Mouse (Mus musculus) heart, embryonic 15.5 days (tissue): ENCODE results near the gene Srcap. TPM values are rescaled to one million over a fixed set of nuclear protein-coding genes. Genes with fewer than 3 reads are reported as not detected.
"Not testable (repeated sequence)": the region's sequence is repeated elsewhere in the genome, so short reads cannot be mapped to it uniquely, and the experiment has no call there.

Source experiments
- ATAC-seq: fragments of 200-750 bp; cut with Nextera tagmentation; replicated peaks from 2 replicates; pipeline ENCODE4 v1.8.0; 2017; ENCODE audit warnings: low read depth, moderate TSS enrichment; ENCODE audit not compliant: insufficient number of reproducible peaks, insufficient read depth, low FRiP score
- H3K27ac ChIP-seq: fragments of 300-500 bp; sonication (generic); 2 replicates; pipeline ENCODE4 v1.5.1; 2015; ENCODE audit warnings: mild to moderate bottlenecking, inconsistent platforms
- H3K27me3 ChIP-seq: fragments of 300-500 bp; sonication (generic); 2 replicates; pipeline ENCODE4 v1.6.1; 2015; ENCODE audit warnings: inconsistent platforms
- H3K36me3 ChIP-seq: fragments of 300-500 bp; sonication (generic); 2 replicates; pipeline ENCODE4 v1.6.1; 2015; ENCODE audit warnings: mild to moderate bottlenecking, inconsistent platforms
- H3K4me1 ChIP-seq: fragments of 300-500 bp; sonication (generic); replicated peaks from 2 replicates; pipeline ENCODE4 v1.6.1; 2015; ENCODE audit warnings: inconsistent platforms
- H3K4me2 ChIP-seq: fragments of 300-500 bp; sonication (generic); 2 replicates; pipeline ENCODE4 v1.6.1; 2015; ENCODE audit warnings: inconsistent platforms, mild to moderate bottlenecking, moderate library complexity
- H3K4me3 ChIP-seq: fragments of 300-500 bp; sonication (generic); 2 replicates; pipeline ENCODE4 v1.5.1; 2015; ENCODE audit warnings: mild to moderate bottlenecking, inconsistent platforms
- H3K9ac ChIP-seq: fragments of 300-500 bp; sonication (generic); 2 replicates; pipeline ENCODE4 v1.6.1; 2015; ENCODE audit warnings: mild to moderate bottlenecking, inconsistent platforms
- H3K9me3 ChIP-seq: fragments of 300-500 bp; sonication (generic); replicated peaks from 2 replicates; pipeline ENCODE4 v1.6.1; 2016; ENCODE audit warnings: inconsistent platforms
- WGBS: fragments of 180-500 bp; shearing (Covaris S2); methylation state at CpG from one replicate; pipeline ENCODE4 v1.1.7; 2015; ENCODE audit warnings: mixed read lengths; 5-methylcytosine and 5-hydroxymethylcytosine counted together
- polyA plus RNA-seq: library from polyadenylated mRNA; unstranded; fragments of >200 nt; fragmentation: Nextera tagmentation; extraction: Ambion mirVana; gene quantifications from 2 replicates; pipeline ENCODE4 v1.2.1, GENCODE M21; 2015

The Srcap gene
- 25.7 and 41.5 TPM in 2 replicates for polyA plus RNA-seq

GRCm38 (mm10) chr7:127511808-127512230 is at the start of gene Srcap:
Gene Srcap (plus strand): TSS chr7:127511983.
- Histone ChIP-seq H3K9ac (peak within 1 kb of the TSS; percentile 78), H3K9me3 (no peaks in the 10 kb centered on the region), H3K36me3 (peaks cover 21% of the 10 kb centered on the region), H3K4me1 (peaks cover 20% of the 10 kb centered on the region), H3K27me3 (no peaks in the 10 kb centered on the region), H3K27ac (peak within 1 kb of the TSS; percentile 99), H3K4me3 (peak within 1 kb of the TSS; percentile 69), H3K4me2 (peak within 1 kb of the TSS; percentile 71)
- ATAC-seq = peak; percentile 95
- under 1% methylated on average over 37 of the region's 37 CpGs for WGBS

GRCm38 (mm10) chr7:127465191-127465590 is 46.6 kb upstream of the Srcap start:
- Histone ChIP-seq H3K9me3 (no peaks in the 10 kb centered on the region), H3K27ac (no peak overlapping the region), H3K4me1 (no peaks in the 10 kb centered on the region), H3K4me2 (no peak overlapping the region), H3K4me3 (no peak overlapping the region), H3K27me3 (no peaks in the 10 kb centered on the region), H3K9ac (no peak overlapping the region), H3K36me3 (peaks cover 32% of the 10 kb centered on the region)
- 87% methylated on average over 3 of the region's 3 CpGs for WGBS
- no peak for ATAC-seq

- not testable (repeated sequence) for H3K9ac ChIP-seq, H3K27me3 ChIP-seq, ATAC-seq, H3K4me1 ChIP-seq, H3K4me2 ChIP-seq, H3K27ac ChIP-seq, H3K9me3 ChIP-seq, H3K4me3 ChIP-seq
- H3K36me3 ChIP-seq = peaks cover 32% of the 10 kb centered on the region
- 90% methylated on average over 2 of the region's 2 CpGs for WGBS
These were observed 46.1 kb upstream of the Srcap start for GRCm38 (mm10) chr7:127465670-127466069.

GRCm38 (mm10) chr7:127466606-127467005 is 45.2 kb upstream of the Srcap start:
- 90% methylated on average over 4 of the region's 4 CpGs for WGBS
- Histone ChIP-seq H3K4me3 (no peak overlapping the region), H3K27ac (no peak overlapping the region), H3K27me3 (no peaks in the 10 kb centered on the region), H3K9me3 (no peaks in the 10 kb centered on the region), H3K4me2 (no peak overlapping the region), H3K36me3 (peaks cover 30% of the 10 kb centered on the region), H3K9ac (no peak overlapping the region), H3K4me1 (no peaks in the 10 kb centered on the region)
- ATAC-seq = no peak

GRCm38 (mm10) chr7:127470011-127470715 is 41.6 kb upstream of the Srcap start:
- ATAC-seq = no peak
- Histone ChIP-seq H3K27ac (peak overlapping the region; percentile 96), H3K4me1 (peaks cover 9% of the 10 kb centered on the region), H3K4me3 (peak overlapping the region; percentile 72), H3K36me3 (peaks cover 36% of the 10 kb centered on the region), H3K9me3 (no peaks in the 10 kb centered on the region), H3K27me3 (no peaks in the 10 kb centered on the region), H3K4me2 (peak overlapping the region; percentile 75), H3K9ac (peak overlapping the region; percentile 85)
- 8% methylated on average over 10 of the region's 10 CpGs for WGBS

GRCm38 (mm10) chr7:127470743-127471645 is 40.8 kb upstream of the Srcap start:
- peaks cover 44% of the 10 kb centered on the region for H3K36me3 ChIP-seq
- peak; percentile 90 for ATAC-seq
- peak overlapping the region; percentile 85 for H3K9ac ChIP-seq
- WGBS = under 1% methylated on average over 46 of the region's 46 CpGs
- peak overlapping the region; percentile 75 for H3K4me2 ChIP-seq
- peaks cover 9% of the 10 kb centered on the region for H3K4me1 ChIP-seq
- H3K27ac ChIP-seq = peak overlapping the region; percentile 96
- H3K4me3 ChIP-seq = peak overlapping the region; percentile 72
- no peaks in the 10 kb centered on the region for H3K27me3 ChIP-seq
- no peaks in the 10 kb centered on the region for H3K9me3 ChIP-seq

- Histone ChIP-seq H3K4me2 (peak overlapping the region; percentile 75), H3K27ac (peak overlapping the region; percentile 96), H3K9me3 (no peaks in the 10 kb centered on the region), H3K27me3 (no peaks in the 10 kb centered on the region), H3K36me3 (peaks cover 45% of the 10 kb centered on the region), H3K4me3 (peak overlapping the region; percentile 72), H3K9ac (peak overlapping the region; percentile 85), H3K4me1 (peaks cover 11% of the 10 kb centered on the region)
- ATAC-seq = peak; percentile 21; the same call in 1 of the 2 replicates
- under 1% methylated on average over 25 of the region's 25 CpGs for WGBS
These were observed 40.2 kb upstream of the Srcap start for GRCm38 (mm10) chr7:127471646-127472010.

- Histone ChIP-seq H3K27me3 (no peaks in the 10 kb centered on the region), H3K4me3 (peak overlapping the region; percentile 72), H3K9ac (peak overlapping the region; percentile 85), H3K27ac (peak overlapping the region; percentile 96), H3K9me3 (no peaks in the 10 kb centered on the region), H3K4me1 (peaks cover 15% of the 10 kb centered on the region), H3K36me3 (peaks cover 41% of the 10 kb centered on the region), H3K4me2 (peak overlapping the region; percentile 75)
- no peak for ATAC-seq
- 3% methylated on average over 7 of the region's 7 CpGs for WGBS
These were observed 39.7 kb upstream of the Srcap start for GRCm38 (mm10) chr7:127472060-127472459.

- WGBS = 85% methylated on average over 5 of the region's 5 CpGs
- Histone ChIP-seq H3K4me2 (no peak overlapping the region), H3K4me3 (no peak overlapping the region), H3K4me1 (peaks cover 18% of the 10 kb centered on the region), H3K27me3 (no peaks in the 10 kb centered on the region), H3K9ac (no peak overlapping the region), H3K27ac (no peak overlapping the region), H3K9me3 (no peaks in the 10 kb centered on the region), H3K36me3 (peaks cover 33% of the 10 kb centered on the region)
- no peak for ATAC-seq
These were observed 38.1 kb upstream of the Srcap start for GRCm38 (mm10) chr7:127473705-127474104.

GRCm38 (mm10) chr7:127474378-127475070 is 37.3 kb upstream of the Srcap start:
- peaks cover 33% of the 10 kb centered on the region for H3K36me3 ChIP-seq
- no peaks in the 10 kb centered on the region for H3K9me3 ChIP-seq
- H3K4me2 ChIP-seq = no peak overlapping the region
- H3K4me1 ChIP-seq = peaks cover 19% of the 10 kb centered on the region
- no peaks in the 10 kb centered on the region for H3K27me3 ChIP-seq
- no peak overlapping the region for H3K4me3 ChIP-seq
- 76% methylated on average over 6 of the region's 6 CpGs for WGBS
- H3K27ac ChIP-seq = no peak overlapping the region
- no peak for ATAC-seq
- no peak overlapping the region for H3K9ac ChIP-seq

GRCm38 (mm10) chr7:127475186-127475740 is 36.5 kb upstream of the Srcap start:
- 89% methylated on average over 11 of the region's 11 CpGs for WGBS
- no peak overlapping the region for H3K4me2 ChIP-seq
- H3K9me3 ChIP-seq = no peaks in the 10 kb centered on the region
- no peaks in the 10 kb centered on the region for H3K27me3 ChIP-seq
- no peak overlapping the region for H3K4me3 ChIP-seq
- no peak for ATAC-seq
- H3K9ac ChIP-seq = no peak overlapping the region
- H3K36me3 ChIP-seq = peaks cover 37% of the 10 kb centered on the region
- H3K4me1 ChIP-seq = peaks cover 26% of the 10 kb centered on the region
- H3K27ac ChIP-seq = no peak overlapping the region
